Mouse (Mus musculus): ENCODE results near the gene Tmem131. TPM values are rescaled to one million over a fixed set of nuclear protein-coding genes. Genes with fewer than 3 reads are reported as not detected.

The Tmem131 gene
- polyA plus RNA-seq, 1 experiment: 77.7 TPM

DNA sequence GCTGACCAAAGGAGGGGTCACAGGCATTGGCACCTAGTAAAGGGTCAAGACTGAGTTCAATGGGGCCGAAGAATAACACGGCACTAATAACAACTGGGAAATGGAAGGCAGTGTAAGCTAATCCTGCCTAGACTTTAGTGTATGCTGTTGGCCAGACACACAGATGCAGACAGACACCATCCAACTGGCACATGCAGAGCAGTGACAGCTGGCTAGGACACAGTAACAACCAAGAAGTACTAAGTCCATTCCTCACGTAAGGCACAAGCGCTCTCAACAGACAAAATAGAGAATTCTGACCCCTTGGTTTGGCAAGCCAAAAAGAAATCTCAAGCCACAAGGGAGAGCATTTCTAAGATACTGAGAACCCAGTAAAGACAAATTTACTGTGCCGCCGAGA is 8.7 kb downstream of the Tmem131 start:
- Histone ChIP-seq H3K9me3 (replicated peaks; ENCODE audit: control insufficient read depth, insufficient read depth, low read length, poor library complexity, severe bottlenecking) (no peaks in the 10 kb centered on the region), H3K9ac (ENCODE audit: low read depth, poor library complexity, severe bottlenecking) (no peak overlapping the region), H3K27me3 (ENCODE audit: control insufficient read depth, insufficient read depth, low read length, poor library complexity, severe bottlenecking) (no peaks in the 10 kb centered on the region), H3K4me3 (ENCODE audit: low read depth, low read length) (no peak overlapping the region), H3K36me3 (ENCODE audit: control insufficient read depth, insufficient read depth, low read length, poor library complexity, severe bottlenecking) (no peaks in the 10 kb centered on the region), H3K27ac (ENCODE audit: insufficient read depth, low read length) (no peak overlapping the region), H3K4me1 (ENCODE audit: control insufficient read depth, insufficient read depth, low read length) (peaks cover 2% of the 10 kb centered on the region)
- TF ChIP-seq CTCF (IDR thresholded peaks at IDR 0.05; ENCODE audit: low read depth, low read length): no peak
- TF ChIP-seq POLR2A (IDR thresholded peaks at IDR 0.05; ENCODE audit: insufficient read depth, low read length): no peak
- no peak for TF ChIP-seq EP300 (IDR thresholded peaks at IDR 0.05; ENCODE audit: insufficient read depth, low read depth, low read length)

DNA sequence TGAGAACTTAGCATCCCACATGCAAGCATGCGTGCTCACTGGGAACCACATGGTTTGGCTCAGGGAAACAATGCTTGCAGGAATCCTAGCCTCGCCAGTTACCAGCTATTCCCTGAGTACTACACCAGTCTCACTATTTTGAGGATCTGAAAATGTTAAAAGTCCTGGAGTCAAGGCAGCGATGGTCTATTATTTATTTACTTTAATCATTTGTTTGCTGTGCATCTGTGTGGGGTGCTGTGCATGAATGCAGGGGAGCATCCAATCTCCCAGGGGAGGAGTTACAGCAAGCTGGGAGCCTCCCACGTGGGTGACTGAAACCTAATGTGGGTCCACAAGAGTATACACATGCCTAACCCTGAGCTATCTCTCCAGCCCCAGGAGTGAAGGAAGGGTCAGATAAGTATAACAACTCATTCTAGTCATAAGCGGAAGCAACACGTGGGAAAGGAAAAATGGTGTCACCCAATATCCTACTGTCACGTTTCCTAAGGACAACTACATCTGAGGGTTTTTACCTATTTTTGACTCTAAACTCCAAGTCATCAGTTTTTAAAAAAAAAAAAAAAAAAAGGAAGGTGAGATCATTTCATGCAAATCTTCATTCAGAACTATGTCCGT is 9.4 kb downstream of the Tmem131 start:
- TF ChIP-seq CTCF (IDR thresholded peaks at IDR 0.05; ENCODE audit: low read depth, low read length) (no peak), EP300 (IDR thresholded peaks at IDR 0.05; ENCODE audit: insufficient read depth, low read depth, low read length) (no peak), POLR2A (IDR thresholded peaks at IDR 0.05; ENCODE audit: insufficient read depth, low read length) (no peak)
- no peaks in the 10 kb centered on the region for H3K27me3 ChIP-seq (ENCODE audit: control insufficient read depth, insufficient read depth, low read length, poor library complexity, severe bottlenecking)
- peaks cover 2% of the 10 kb centered on the region for H3K4me1 ChIP-seq (ENCODE audit: control insufficient read depth, insufficient read depth, low read length)
- no peaks in the 10 kb centered on the region for H3K9me3 ChIP-seq (replicated peaks; ENCODE audit: control insufficient read depth, insufficient read depth, low read length, poor library complexity, severe bottlenecking)
- no peak overlapping the region for H3K9ac ChIP-seq (ENCODE audit: low read depth, poor library complexity, severe bottlenecking)
- no peak overlapping the region for H3K27ac ChIP-seq (ENCODE audit: insufficient read depth, low read length)
- no peak overlapping the region for H3K4me3 ChIP-seq (ENCODE audit: low read depth, low read length)
- no peaks in the 10 kb centered on the region for H3K36me3 ChIP-seq (ENCODE audit: control insufficient read depth, insufficient read depth, low read length, poor library complexity, severe bottlenecking)

DNA sequence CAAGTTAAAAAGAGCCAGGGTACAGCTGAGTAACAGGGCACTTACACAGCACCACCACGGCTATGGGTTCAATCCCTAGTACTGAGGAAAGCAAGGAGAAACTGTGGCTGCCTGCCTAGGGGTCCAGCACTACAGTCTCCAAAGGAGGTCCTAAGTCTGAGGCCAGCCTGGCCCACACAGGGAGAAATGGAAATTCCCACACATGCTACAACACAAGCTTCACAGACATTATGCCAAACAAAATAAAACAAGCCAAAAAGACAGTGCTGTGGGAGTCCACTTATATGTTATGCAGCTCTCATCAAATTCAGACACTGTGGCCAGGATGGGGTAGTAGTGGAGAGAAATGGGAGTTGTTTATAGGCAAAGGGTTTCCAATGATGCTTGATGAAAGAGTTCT is 11.2 kb downstream of the Tmem131 start:
- Histone ChIP-seq H3K4me1 (ENCODE audit: control insufficient read depth, insufficient read depth, low read length) (peaks cover 2% of the 10 kb centered on the region), H3K36me3 (ENCODE audit: control insufficient read depth, insufficient read depth, low read length, poor library complexity, severe bottlenecking) (no peaks in the 10 kb centered on the region), H3K27me3 (ENCODE audit: control insufficient read depth, insufficient read depth, low read length, poor library complexity, severe bottlenecking) (no peaks in the 10 kb centered on the region), H3K9me3 (replicated peaks; ENCODE audit: control insufficient read depth, insufficient read depth, low read length, poor library complexity, severe bottlenecking) (no peaks in the 10 kb centered on the region), H3K9ac (ENCODE audit: low read depth, poor library complexity, severe bottlenecking) (no peak overlapping the region), H3K27ac (ENCODE audit: insufficient read depth, low read length) (no peak overlapping the region), H3K4me3 (ENCODE audit: low read depth, low read length) (no peak overlapping the region)
- no peak for TF ChIP-seq CTCF (IDR thresholded peaks at IDR 0.05; ENCODE audit: low read depth, low read length)
- TF ChIP-seq EP300 (IDR thresholded peaks at IDR 0.05; ENCODE audit: insufficient read depth, low read depth, low read length): no peak
- no peak for TF ChIP-seq POLR2A (IDR thresholded peaks at IDR 0.05; ENCODE audit: insufficient read depth, low read length)

DNA sequence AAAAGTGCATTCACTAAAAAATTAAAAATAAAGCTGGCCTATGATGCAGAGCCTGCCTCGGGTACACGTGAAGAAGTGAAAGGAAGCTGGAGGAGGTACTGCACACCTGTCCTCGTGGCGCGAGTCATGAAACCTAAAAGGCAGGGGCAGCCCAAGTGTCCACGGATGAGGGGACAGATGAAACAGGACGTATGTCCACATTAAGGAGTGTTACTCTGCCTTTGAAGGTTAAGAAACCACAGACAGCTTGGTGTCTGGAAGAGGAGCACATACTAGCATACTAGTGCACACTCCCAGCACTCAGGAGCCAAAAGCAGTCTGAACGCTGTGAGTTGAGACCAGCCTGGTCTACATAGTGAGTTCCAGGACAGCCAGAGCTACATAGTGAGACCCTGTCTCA is 12.6 kb downstream of the Tmem131 start:
- Histone ChIP-seq H3K9ac (ENCODE audit: low read depth, poor library complexity, severe bottlenecking) (no peak overlapping the region), H3K27ac (ENCODE audit: insufficient read depth, low read length) (no peak overlapping the region), H3K36me3 (ENCODE audit: control insufficient read depth, insufficient read depth, low read length, poor library complexity, severe bottlenecking) (no peaks in the 10 kb centered on the region), H3K9me3 (replicated peaks; ENCODE audit: control insufficient read depth, insufficient read depth, low read length, poor library complexity, severe bottlenecking) (no peaks in the 10 kb centered on the region), H3K4me3 (ENCODE audit: low read depth, low read length) (no peak overlapping the region), H3K4me1 (ENCODE audit: control insufficient read depth, insufficient read depth, low read length) (peaks cover 3% of the 10 kb centered on the region), H3K27me3 (ENCODE audit: control insufficient read depth, insufficient read depth, low read length, poor library complexity, severe bottlenecking) (no peaks in the 10 kb centered on the region)
- TF ChIP-seq EP300 (IDR thresholded peaks at IDR 0.05; ENCODE audit: insufficient read depth, low read depth, low read length): no peak
- no peak for TF ChIP-seq POLR2A (IDR thresholded peaks at IDR 0.05; ENCODE audit: insufficient read depth, low read length)
- TF ChIP-seq CTCF (IDR thresholded peaks at IDR 0.05; ENCODE audit: low read depth, low read length): no peak

DNA sequence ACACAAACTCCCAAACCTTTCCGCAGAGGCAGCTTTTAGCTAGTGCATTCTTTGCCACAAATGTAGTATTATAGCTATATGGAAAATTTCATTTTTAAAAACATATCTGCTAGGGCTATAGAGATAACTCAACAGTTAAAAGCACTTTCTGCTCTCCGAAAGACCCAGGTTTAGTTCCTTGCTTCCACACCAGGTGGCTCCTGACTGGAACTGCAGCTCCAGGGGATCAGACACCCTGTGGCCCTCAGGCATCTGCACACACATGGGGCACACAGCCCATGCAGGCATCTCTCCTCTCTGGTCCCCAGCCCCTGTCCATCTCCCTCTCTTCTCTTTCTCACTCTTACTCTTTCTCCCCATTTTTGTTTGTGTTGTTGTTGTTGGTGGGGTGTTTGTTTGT is 13.5 kb downstream of the Tmem131 start:
- peaks cover 3% of the 10 kb centered on the region for H3K4me1 ChIP-seq (ENCODE audit: control insufficient read depth, insufficient read depth, low read length)
- no peaks in the 10 kb centered on the region for H3K9me3 ChIP-seq (replicated peaks; ENCODE audit: control insufficient read depth, insufficient read depth, low read length, poor library complexity, severe bottlenecking)
- H3K27ac ChIP-seq (ENCODE audit: insufficient read depth, low read length): no peak overlapping the region
- no peaks in the 10 kb centered on the region for H3K27me3 ChIP-seq (ENCODE audit: control insufficient read depth, insufficient read depth, low read length, poor library complexity, severe bottlenecking)
- no peak overlapping the region for H3K4me3 ChIP-seq (ENCODE audit: low read depth, low read length)
- H3K9ac ChIP-seq (ENCODE audit: low read depth, poor library complexity, severe bottlenecking): no peak overlapping the region
- TF ChIP-seq EP300 (IDR thresholded peaks at IDR 0.05; ENCODE audit: insufficient read depth, low read depth, low read length) (no peak), CTCF (IDR thresholded peaks at IDR 0.05; ENCODE audit: low read depth, low read length) (peak; percentile 39), POLR2A (IDR thresholded peaks at IDR 0.05; ENCODE audit: insufficient read depth, low read length) (no peak)
- H3K36me3 ChIP-seq (ENCODE audit: control insufficient read depth, insufficient read depth, low read length, poor library complexity, severe bottlenecking): no peaks in the 10 kb centered on the region

DNA sequence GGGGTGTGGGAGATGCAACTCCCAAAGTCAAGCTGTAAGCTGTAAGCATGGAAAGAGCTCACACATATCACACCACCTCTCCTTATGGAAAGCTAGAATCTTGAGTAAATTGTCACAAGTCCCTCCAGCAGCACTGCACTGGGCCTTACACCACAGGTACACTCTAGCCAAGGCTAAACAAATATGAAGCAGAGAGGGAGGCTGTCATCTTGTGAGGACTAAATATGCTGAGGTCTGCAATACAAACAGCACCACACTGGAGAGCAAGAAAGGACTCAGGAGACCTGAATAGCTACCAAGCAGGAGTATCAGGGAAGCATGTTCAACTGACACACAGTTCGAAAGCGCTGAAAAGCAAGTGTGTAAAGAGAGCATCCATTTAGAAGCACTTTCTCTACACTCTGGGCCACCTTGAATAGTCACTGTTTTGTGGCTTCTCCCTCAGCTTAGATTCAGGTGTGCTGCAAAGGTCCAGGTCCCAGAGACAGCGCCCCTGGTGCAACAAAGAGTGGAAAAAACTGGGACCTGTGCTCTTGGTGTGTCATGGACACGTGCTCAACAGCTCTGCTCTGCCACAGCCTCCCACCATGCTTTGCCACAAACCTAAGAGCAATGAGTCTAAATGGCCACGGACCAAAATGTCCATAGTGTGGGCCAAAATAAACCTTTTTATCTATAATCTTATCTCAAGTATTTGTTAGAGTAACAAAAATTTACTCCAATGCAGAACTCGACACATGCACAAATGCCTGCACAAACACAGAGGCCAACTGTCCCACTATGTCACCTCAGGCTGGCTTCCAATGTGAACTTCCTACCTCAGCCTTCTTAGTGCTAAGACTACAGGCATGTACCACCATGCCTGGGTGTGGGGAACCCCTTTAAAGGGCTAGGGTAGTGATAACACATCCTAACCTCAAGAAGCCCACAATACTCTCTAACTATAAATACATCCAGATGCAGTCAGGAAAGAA is 14.8 kb downstream of the Tmem131 start:
- H3K9ac ChIP-seq (ENCODE audit: low read depth, poor library complexity, severe bottlenecking): no peak overlapping the region

More for the DNA sequence above, 14.8 kb downstream of the Tmem131 start:
- TF ChIP-seq CTCF (IDR thresholded peaks at IDR 0.05; ENCODE audit: low read depth, low read length) (no peak), POLR2A (IDR thresholded peaks at IDR 0.05; ENCODE audit: insufficient read depth, low read length) (no peak), EP300 (IDR thresholded peaks at IDR 0.05; ENCODE audit: insufficient read depth, low read depth, low read length) (no peak)
- no peak overlapping the region for H3K4me3 ChIP-seq (ENCODE audit: low read depth, low read length)
- H3K27me3 ChIP-seq (ENCODE audit: control insufficient read depth, insufficient read depth, low read length, poor library complexity, severe bottlenecking): no peaks in the 10 kb centered on the region
- H3K36me3 ChIP-seq (ENCODE audit: control insufficient read depth, insufficient read depth, low read length, poor library complexity, severe bottlenecking): no peaks in the 10 kb centered on the region
- H3K4me1 ChIP-seq (ENCODE audit: control insufficient read depth, insufficient read depth, low read length): peaks cover 5% of the 10 kb centered on the region
- peak overlapping the region; percentile 5; the same call in 1 of the 2 replicates for H3K27ac ChIP-seq (ENCODE audit: insufficient read depth, low read length)
- no peaks in the 10 kb centered on the region for H3K9me3 ChIP-seq (replicated peaks; ENCODE audit: control insufficient read depth, insufficient read depth, low read length, poor library complexity, severe bottlenecking)
